Mouse (Mus musculus): ENCODE results near the gene Olfr462. TPM values are rescaled to one million over a fixed set of nuclear protein-coding genes. Genes with fewer than 3 reads are reported as not detected.

Olfr462 gene
- not detected for polyA plus RNA-seq (2014; fragmentation: Illumina TruSeq; extraction: RNeasy Lipid Tissue Mini Kit (QIAGEN cat#74804); ENCODE audit: low read depth, low replicate concordance)

GRCm38 (mm10) chr11:87892168-87892567 is at the start of gene Olfr462:
TSS of gene Olfr462 (minus strand) at chr11:87892268.

GRCm38 (mm10) chr11:87920966-87921365 is 28.9 kb upstream of the Olfr462 start, which contains the start of gene Olfr464:
TSS of gene Olfr464 (minus strand) at chr11:87920967.

GRCm38 (mm10) chr11:87897287-87897686 is 5.2 kb upstream of the Olfr462 start, which contains the start of gene Olfr463:
TSS of gene Olfr463 (minus strand) at chr11:87897387.

DNA sequence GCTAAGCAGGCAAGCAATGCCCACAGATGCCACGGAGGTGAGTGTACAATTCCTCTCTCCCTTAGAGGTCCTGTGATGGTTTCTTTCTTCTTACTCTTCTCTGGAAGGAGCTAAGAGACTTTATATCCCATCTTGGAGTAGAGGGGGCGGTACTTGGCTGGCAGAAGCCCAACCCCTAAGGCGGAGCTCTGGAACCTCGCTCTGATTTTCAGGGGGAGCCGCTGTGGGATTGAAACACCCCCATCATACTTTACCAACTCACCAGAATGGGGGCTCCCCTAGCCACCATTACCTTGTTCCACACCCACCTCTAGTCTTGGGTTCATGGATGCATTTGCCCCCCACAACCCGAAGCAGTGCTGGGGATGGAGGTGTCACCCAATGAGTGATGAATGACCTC is 16.6 kb downstream of the Olfr462 start, which contains the start of gene Epx:
TSS of gene Epx (minus strand) at position 101 of the 400 bp plus-strand sequence.

DNA sequence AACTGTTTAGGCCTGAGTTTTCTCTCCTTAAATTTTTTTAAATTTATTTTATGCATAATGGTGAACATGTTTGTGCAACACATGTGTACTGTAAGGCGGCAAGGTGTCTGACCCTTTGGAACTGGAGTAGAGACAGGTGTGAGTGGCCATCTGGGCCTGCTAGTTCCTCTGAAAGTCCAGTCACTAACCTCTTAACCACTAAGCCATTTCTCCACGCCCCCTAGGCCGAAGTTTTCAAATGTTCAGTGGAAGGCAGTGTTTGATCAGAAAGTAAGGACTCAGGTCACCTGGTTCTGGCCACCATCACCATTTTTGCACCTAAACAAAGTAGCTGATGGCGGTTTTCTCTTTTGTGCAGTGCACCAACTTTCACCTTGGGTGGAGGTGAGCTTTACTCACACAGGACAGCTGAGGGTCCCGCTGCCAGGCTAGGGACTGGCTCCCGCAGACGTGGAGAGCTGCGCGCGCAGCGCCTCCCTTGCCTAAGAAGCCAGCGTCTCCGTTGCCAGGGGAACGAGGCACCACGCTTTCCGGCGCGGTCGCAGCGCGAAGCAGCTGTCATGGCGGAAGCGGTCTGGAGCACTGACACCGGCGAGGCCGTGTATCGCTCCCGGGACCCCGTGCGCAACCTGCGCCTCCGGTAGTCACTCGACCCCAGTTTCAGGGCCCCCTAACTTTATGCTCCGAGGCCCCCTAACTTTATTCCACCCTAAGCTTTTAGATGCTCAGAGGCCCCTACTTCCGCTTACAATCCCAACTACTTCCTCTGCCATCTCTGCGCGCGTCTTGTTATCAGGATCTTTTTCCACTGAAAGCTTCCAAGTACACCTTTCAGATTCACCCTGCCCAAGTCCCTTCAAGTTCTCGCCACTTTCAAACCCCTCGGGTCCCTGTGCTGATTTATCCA is 39.1 kb downstream of the Olfr462 start, which contains the start of gene Mks1:
TSS of gene Mks1 (plus strand) at position 526 of the 907 bp plus-strand sequence.

Other genes with a start within 250 kb of the Olfr462 start
- gene Rnf43, start 229.5 kb downstream of the Olfr462 start, polyA plus RNA-seq (2014; fragmentation: Illumina TruSeq; extraction: RNeasy Lipid Tissue Mini Kit (QIAGEN cat#74804); ENCODE audit: low read depth, low replicate concordance), result 0.68 TPM
- gene Supt4a, start 154.7 kb downstream of the Olfr462 start, polyA plus RNA-seq (2014; fragmentation: Illumina TruSeq; extraction: RNeasy Lipid Tissue Mini Kit (QIAGEN cat#74804); ENCODE audit: low read depth, low replicate concordance), result 51.4 TPM
- gene Tspoap1, start 131.7 kb downstream of the Olfr462 start, polyA plus RNA-seq (2014; fragmentation: Illumina TruSeq; extraction: RNeasy Lipid Tissue Mini Kit (QIAGEN cat#74804); ENCODE audit: low read depth, low replicate concordance), result not detected
- gene Mpo, start 98.7 kb downstream of the Olfr462 start, polyA plus RNA-seq (2014; fragmentation: Illumina TruSeq; extraction: RNeasy Lipid Tissue Mini Kit (QIAGEN cat#74804); ENCODE audit: low read depth, low replicate concordance), result not detected
- gene Lpo, start 64.0 kb downstream of the Olfr462 start, polyA plus RNA-seq (2014; fragmentation: Illumina TruSeq; extraction: RNeasy Lipid Tissue Mini Kit (QIAGEN cat#74804); ENCODE audit: low read depth, low replicate concordance), result not detected
- 3.6 TPM for gene Mks1, start 39.1 kb downstream of the Olfr462 start, polyA plus RNA-seq (2014; fragmentation: Illumina TruSeq; extraction: RNeasy Lipid Tissue Mini Kit (QIAGEN cat#74804); ENCODE audit: low read depth, low replicate concordance)
- not detected for gene Epx, start 16.7 kb downstream of the Olfr462 start, polyA plus RNA-seq (2014; fragmentation: Illumina TruSeq; extraction: RNeasy Lipid Tissue Mini Kit (QIAGEN cat#74804); ENCODE audit: low read depth, low replicate concordance)
- gene Olfr463, start 5.1 kb upstream of the Olfr462 start, polyA plus RNA-seq (2014; fragmentation: Illumina TruSeq; extraction: RNeasy Lipid Tissue Mini Kit (QIAGEN cat#74804); ENCODE audit: low read depth, low replicate concordance), result not detected
- not detected for gene Olfr464, start 28.7 kb upstream of the Olfr462 start, polyA plus RNA-seq (2014; fragmentation: Illumina TruSeq; extraction: RNeasy Lipid Tissue Mini Kit (QIAGEN cat#74804); ENCODE audit: low read depth, low replicate concordance)
- 535 TPM for gene Dynll2, start 95.3 kb upstream of the Olfr462 start, polyA plus RNA-seq (2014; fragmentation: Illumina TruSeq; extraction: RNeasy Lipid Tissue Mini Kit (QIAGEN cat#74804); ENCODE audit: low read depth, low replicate concordance)
- 146 TPM for gene Srsf1, start 155.1 kb upstream of the Olfr462 start, polyA plus RNA-seq (2014; fragmentation: Illumina TruSeq; extraction: RNeasy Lipid Tissue Mini Kit (QIAGEN cat#74804); ENCODE audit: low read depth, low replicate concordance)
- 43.0 TPM for gene Vezf1, start 176.0 kb upstream of the Olfr462 start, polyA plus RNA-seq (2014; fragmentation: Illumina TruSeq; extraction: RNeasy Lipid Tissue Mini Kit (QIAGEN cat#74804); ENCODE audit: low read depth, low replicate concordance)
- gene Cuedc1, start 205.8 kb upstream of the Olfr462 start, polyA plus RNA-seq (2014; fragmentation: Illumina TruSeq; extraction: RNeasy Lipid Tissue Mini Kit (QIAGEN cat#74804); ENCODE audit: low read depth, low replicate concordance), result 51.4 TPM

Measured in heart, adult 10 weeks (tissue).